Mouse (Mus musculus) lung, adult 2 months (tissue): ENCODE measurements around the gene Pitpnm3.

Experiments
- CTCF ChIP-seq: fragments of 200-500 bp; IDR thresholded peaks from 2 replicates; pipeline ENCODE4 v1.5.1; 2011; ENCODE audit warnings: mild to moderate bottlenecking, low read length, control low read depth; ENCODE audit not compliant: insufficient read depth
- POLR2A ChIP-seq: fragments of 200-500 bp; IDR thresholded peaks from 2 replicates; pipeline ENCODE4 v1.6.1; 2011; ENCODE audit warnings: low read depth, mild to moderate bottlenecking, control low read depth, low read length, borderline replicate concordance; ENCODE audit errors: extremely low read depth

GRCm38 (mm10) chr11:72005547-72005946 lies 130.0 kb downstream of the Pitpnm3 start:
- no peak for TF ChIP-seq POLR2A
- TF ChIP-seq CTCF: no peak
